Mouse (Mus musculus) olfactory bulb, adult 2 months (tissue): Measurements from ENCODE around the gene Phex. TPM values are rescaled to one million over a fixed set of nuclear protein-coding genes. Genes with fewer than 3 reads are reported as not detected.

Source experiments
- H3K27ac ChIP-seq: fragments of 200-500 bp; 2 replicates; pipeline ENCODE4 v1.5.1; 2012; ENCODE audit warnings: low read depth, low read length; ENCODE audit not compliant: insufficient read depth
- H3K4me1 ChIP-seq: fragments of 200-500 bp; 2 replicates; pipeline ENCODE4 v1.6.1; 2012; ENCODE audit warnings: low read length; ENCODE audit not compliant: control insufficient read depth, insufficient read depth
- H3K4me3 ChIP-seq: fragments of 200-500 bp; 2 replicates; pipeline ENCODE4 v1.5.1; 2012; ENCODE audit warnings: mild to moderate bottlenecking, low read depth, low read length, moderate library complexity; ENCODE audit not compliant: insufficient read depth
- CTCF ChIP-seq: fragments of 200-500 bp; IDR thresholded peaks from 2 replicates; pipeline ENCODE4 v1.5.1; 2012; ENCODE audit warnings: low read depth, mild to moderate bottlenecking, low read length, moderate library complexity; ENCODE audit not compliant: insufficient read depth
- POLR2A ChIP-seq: fragments of 200-500 bp; IDR thresholded peaks from 2 replicates; pipeline ENCODE4 v1.6.1; 2012; ENCODE audit warnings: mild to moderate bottlenecking, low read depth, low read length, moderate library complexity; ENCODE audit not compliant: insufficient read depth
- WGBS: fragments of 180-500 bp; shearing (Covaris S2); methylation state at CpG from one replicate; pipeline ENCODE4 v1.1.7; 2018; 5-methylcytosine and 5-hydroxymethylcytosine counted together
- polyA plus RNA-seq: library from polyadenylated mRNA; stranded (reverse); fragments of >200 nt; gene quantifications from 2 replicates; pipeline ENCODE4 v1.2.4, GENCODE M21; 2012; ENCODE audit warnings: low replicate concordance; ENCODE audit not compliant: missing spikeins, insufficient read depth, insufficient read length

Gene Phex
- polyA plus RNA-seq, 1 experiment: not detected

- WGBS: 88% methylated on average over 3 of the region's 3 CpGs
- H3K4me3 ChIP-seq: no peak overlapping the region
- no peaks in the 10 kb centered on the region for H3K4me1 ChIP-seq
- H3K27ac ChIP-seq: no peak overlapping the region
- no peak for TF ChIP-seq CTCF
- no peak for TF ChIP-seq POLR2A
Measured at GRCm38 (mm10) chrX:157388419-157388818, 26.7 kb downstream of the Phex start.

- Histone ChIP-seq H3K4me3 (no peak overlapping the region), H3K27ac (peak overlapping the region; percentile 29; the same call in 1 of the 2 replicates), H3K4me1 (no peaks in the 10 kb centered on the region)
- no peak for TF ChIP-seq CTCF
- TF ChIP-seq POLR2A: no peak
- WGBS: 76% methylated on average over 5 of the region's 5 CpGs
Measured at GRCm38 (mm10) chrX:157387025-157387424, 28.1 kb downstream of the Phex start.

GRCm38 (mm10) chrX:157378822-157379221 is 36.3 kb downstream of the Phex start:
- H3K27ac ChIP-seq: no peak overlapping the region
- TF ChIP-seq POLR2A (no peak), CTCF (no peak)
- 53% methylated on average over 10 of the region's 10 CpGs for WGBS
- no peaks in the 10 kb centered on the region for H3K4me1 ChIP-seq
- H3K4me3 ChIP-seq: no peak overlapping the region

GRCm38 (mm10) chrX:157377456-157377855 is 37.7 kb downstream of the Phex start:
- 77% methylated on average over 1 of the region's 1 CpGs for WGBS
- TF ChIP-seq POLR2A (no peak), CTCF (no peak)
- H3K4me3 ChIP-seq: no peak overlapping the region
- H3K27ac ChIP-seq: no peak overlapping the region
- no peaks in the 10 kb centered on the region for H3K4me1 ChIP-seq

- 67% methylated on average over 3 of the region's 3 CpGs for WGBS
- Histone ChIP-seq H3K4me3 (no peak overlapping the region), H3K4me1 (no peaks in the 10 kb centered on the region), H3K27ac (no peak overlapping the region)
- TF ChIP-seq POLR2A (no peak), CTCF (no peak)
Measured at GRCm38 (mm10) chrX:157373873-157374272, 41.2 kb downstream of the Phex start.

- no peak overlapping the region for H3K27ac ChIP-seq
- H3K4me1 ChIP-seq: no peaks in the 10 kb centered on the region
- TF ChIP-seq POLR2A (no peak), CTCF (no peak)
- no peak overlapping the region for H3K4me3 ChIP-seq
Measured at GRCm38 (mm10) chrX:157369166-157369565, 45.9 kb downstream of the Phex start.

- no peaks in the 10 kb centered on the region for H3K4me1 ChIP-seq
- 86% methylated on average over 4 of the region's 4 CpGs for WGBS
- H3K27ac ChIP-seq: no peak overlapping the region
- H3K4me3 ChIP-seq: no peak overlapping the region
- TF ChIP-seq CTCF (no peak), POLR2A (no peak)
Measured at GRCm38 (mm10) chrX:157355521-157355920, 59.6 kb downstream of the Phex start.

GRCm38 (mm10) chrX:157346201-157346600 is 68.9 kb downstream of the Phex start:
- TF ChIP-seq CTCF: no peak
- no peak for TF ChIP-seq POLR2A
- 90% methylated on average over 6 of the region's 6 CpGs for WGBS
- Histone ChIP-seq H3K4me3 (no peak overlapping the region), H3K27ac (no peak overlapping the region), H3K4me1 (no peaks in the 10 kb centered on the region)

- no peaks in the 10 kb centered on the region for H3K4me1 ChIP-seq
- WGBS: 74% methylated on average over 4 of the region's 4 CpGs
- no peak overlapping the region for H3K27ac ChIP-seq
- no peak overlapping the region for H3K4me3 ChIP-seq
- no peak for TF ChIP-seq CTCF
- TF ChIP-seq POLR2A: no peak
Measured at GRCm38 (mm10) chrX:157334726-157335125, 80.4 kb downstream of the Phex start.

GRCm38 (mm10) chrX:157329821-157330220 is 85.3 kb downstream of the Phex start:
- Histone ChIP-seq H3K4me3 (no peak overlapping the region), H3K27ac (no peak overlapping the region), H3K4me1 (no peaks in the 10 kb centered on the region)
- TF ChIP-seq CTCF: no peak
- TF ChIP-seq POLR2A: no peak
- 68% methylated on average over 3 of the region's 3 CpGs for WGBS
